Mouse (Mus musculus): ENCODE measurements around the gene Disc1. TPM values are rescaled to one million over a fixed set of nuclear protein-coding genes. Genes with fewer than 3 reads are reported as not detected.

The Disc1 gene
- polyA plus RNA-seq, 1 experiment from 2014 or later, result 0.82 TPM

DNA sequence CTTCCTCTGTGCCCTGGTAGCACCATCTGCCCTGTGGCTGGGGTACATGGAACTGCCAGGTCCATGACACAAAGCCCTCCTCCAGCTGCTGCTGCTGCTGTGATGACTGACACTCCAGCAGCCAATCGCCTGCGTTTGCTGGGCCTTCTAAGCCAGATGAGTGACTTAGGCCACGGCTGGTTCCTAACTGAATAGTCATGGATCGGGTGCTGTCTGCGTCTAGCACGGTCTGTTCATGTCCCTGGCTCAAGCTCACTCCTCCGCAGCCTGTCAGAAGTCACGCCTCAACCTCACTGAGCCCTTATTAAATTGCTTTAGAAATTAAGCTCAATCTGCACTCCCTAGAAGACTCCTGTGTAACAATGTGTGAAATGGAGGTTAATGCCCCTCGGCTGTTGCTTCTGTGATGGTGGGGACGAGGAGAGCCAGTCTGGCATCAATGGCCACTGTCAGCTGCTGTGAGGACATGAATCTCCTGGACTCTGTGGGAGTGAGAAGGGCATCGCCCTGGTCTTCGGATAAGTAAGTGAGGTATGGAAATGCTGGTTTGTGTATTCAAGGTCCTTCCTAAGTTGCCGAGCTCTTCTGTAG lies 146.4 kb downstream of the Disc1 start:
- Histone ChIP-seq H3K9me3 (ENCODE audit: control insufficient read depth, low read length) (no peaks in the 10 kb centered on the region), H3K27me3 (replicated peaks; ENCODE audit: control insufficient read depth, insufficient read depth, low read length) (no peaks in the 10 kb centered on the region), H3K4me2 (no peak overlapping the region), H3K4me3 (ENCODE audit: low read depth, low read length) (no peak overlapping the region), H3K27ac (ENCODE audit: low read depth, low read length) (no peak overlapping the region), H3K9ac (ENCODE audit: low read depth, low read length) (no peak overlapping the region), H3K4me1 (replicated peaks; ENCODE audit: control insufficient read depth, insufficient read depth, low read length) (no peaks in the 10 kb centered on the region; the same call in 1 of the 2 replicates), H3K36me3 (ENCODE audit: control insufficient read depth, insufficient read depth, low read length) (no peaks in the 10 kb centered on the region)
- 78% methylated on average over 13 of the region's 13 CpGs for WGBS
- ATAC-seq (replicated peaks; ENCODE audit: low FRiP score), result no peak
- DNase-seq (ENCODE audit: low spot score), result no peak

DNA sequence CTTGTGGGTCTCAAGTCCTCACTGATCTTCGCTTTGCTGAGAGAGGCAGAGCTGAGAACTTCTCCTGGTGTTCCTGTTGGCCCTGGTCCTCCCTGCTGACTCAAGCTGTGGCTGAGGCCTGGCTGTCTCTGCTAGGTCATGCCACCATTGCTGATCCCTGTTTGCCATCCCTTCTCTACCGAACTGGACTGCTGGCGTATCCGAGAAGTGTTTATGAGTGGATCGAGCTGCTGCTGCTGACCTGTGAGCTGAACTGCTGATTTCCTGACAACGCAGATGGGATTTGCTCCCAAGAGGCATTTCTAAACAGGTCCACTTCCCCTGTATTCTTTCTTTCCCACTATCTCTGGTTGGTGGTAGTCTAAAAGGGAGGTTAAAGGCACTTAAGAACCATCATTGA lies 147.7 kb downstream of the Disc1 start:
- Histone ChIP-seq H3K36me3 (ENCODE audit: control insufficient read depth, insufficient read depth, low read length) (no peaks in the 10 kb centered on the region), H3K27ac (ENCODE audit: low read depth, low read length) (no peak overlapping the region), H3K4me1 (replicated peaks; ENCODE audit: control insufficient read depth, insufficient read depth, low read length) (no peaks in the 10 kb centered on the region; the same call in 1 of the 2 replicates), H3K9me3 (ENCODE audit: control insufficient read depth, low read length) (no peaks in the 10 kb centered on the region), H3K9ac (ENCODE audit: low read depth, low read length) (no peak overlapping the region), H3K4me3 (ENCODE audit: low read depth, low read length) (no peak overlapping the region), H3K27me3 (replicated peaks; ENCODE audit: control insufficient read depth, insufficient read depth, low read length) (no peaks in the 10 kb centered on the region), H3K4me2 (no peak overlapping the region)
- ATAC-seq (replicated peaks; ENCODE audit: low FRiP score), result no peak
- 78% methylated on average over 6 of the region's 6 CpGs for WGBS
- DNase-seq (ENCODE audit: low spot score), result no peak

DNA sequence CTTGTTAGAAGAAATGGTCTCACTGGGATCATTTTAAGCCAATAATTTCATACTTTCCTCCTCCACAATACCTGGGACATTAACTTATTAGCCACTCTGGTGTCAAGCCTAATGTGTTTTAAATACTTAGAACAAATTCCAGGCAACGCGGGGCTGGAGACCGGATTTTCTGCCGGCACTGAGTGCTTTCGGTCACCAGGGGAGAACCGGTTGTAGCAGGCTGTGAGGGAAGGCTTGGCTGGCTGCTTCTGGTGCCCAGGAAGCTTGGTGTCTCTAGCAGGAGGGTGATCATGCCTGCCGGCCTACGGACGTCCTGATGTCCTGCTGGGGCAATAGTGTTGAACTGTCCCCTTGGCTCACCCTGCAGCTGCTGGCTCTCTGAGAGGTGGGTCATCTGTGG lies 149.0 kb downstream of the Disc1 start:
- Histone ChIP-seq H3K9me3 (ENCODE audit: control insufficient read depth, low read length) (no peaks in the 10 kb centered on the region), H3K9ac (ENCODE audit: low read depth, low read length) (no peak overlapping the region), H3K4me1 (replicated peaks; ENCODE audit: control insufficient read depth, insufficient read depth, low read length) (no peaks in the 10 kb centered on the region; the same call in 1 of the 2 replicates), H3K4me2 (no peak overlapping the region), H3K36me3 (ENCODE audit: control insufficient read depth, insufficient read depth, low read length) (no peaks in the 10 kb centered on the region), H3K27ac (ENCODE audit: low read depth, low read length) (no peak overlapping the region), H3K27me3 (replicated peaks; ENCODE audit: control insufficient read depth, insufficient read depth, low read length) (no peaks in the 10 kb centered on the region), H3K4me3 (ENCODE audit: low read depth, low read length) (no peak overlapping the region)
- no peak for ATAC-seq (replicated peaks; ENCODE audit: low FRiP score)
- no peak for DNase-seq (ENCODE audit: low spot score)
- WGBS, result 71% methylated on average over 9 of the region's 9 CpGs

DNA sequence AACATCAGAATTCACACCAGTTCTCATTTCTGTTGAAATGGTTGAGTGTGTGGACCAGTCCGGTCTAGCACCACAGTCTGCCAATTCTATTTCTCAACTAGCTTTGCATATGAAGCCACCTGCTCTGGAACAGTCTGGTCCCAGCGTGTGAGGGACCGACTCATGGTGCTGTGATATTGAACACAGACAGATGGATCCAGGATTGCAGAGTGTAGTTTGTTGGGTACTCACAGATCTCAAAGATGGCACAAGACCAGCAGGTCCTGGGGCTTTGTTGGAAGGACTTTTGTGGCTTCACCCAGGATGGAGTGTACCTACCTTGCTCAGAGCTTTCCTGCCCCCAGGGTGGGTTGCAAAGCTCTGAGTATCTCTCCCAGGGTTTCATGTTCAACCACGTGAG lies 151.6 kb downstream of the Disc1 start:
- WGBS, result 87% methylated on average over 4 of the region's 4 CpGs
- no peaks in the 10 kb centered on the region for H3K27me3 ChIP-seq (replicated peaks; ENCODE audit: control insufficient read depth, insufficient read depth, low read length)
- H3K36me3 ChIP-seq (ENCODE audit: control insufficient read depth, insufficient read depth, low read length), result no peaks in the 10 kb centered on the region
- no peak overlapping the region for H3K4me3 ChIP-seq (ENCODE audit: low read depth, low read length)
- H3K27ac ChIP-seq (ENCODE audit: low read depth, low read length), result no peak overlapping the region
- H3K9me3 ChIP-seq (ENCODE audit: control insufficient read depth, low read length), result no peaks in the 10 kb centered on the region
- H3K4me2 ChIP-seq, result no peak overlapping the region
- DNase-seq (ENCODE audit: low spot score), result no peak
- no peaks in the 10 kb centered on the region; the same call in 1 of the 2 replicates for H3K4me1 ChIP-seq (replicated peaks; ENCODE audit: control insufficient read depth, insufficient read depth, low read length)
- H3K9ac ChIP-seq (ENCODE audit: low read depth, low read length), result no peak overlapping the region
- ATAC-seq (replicated peaks; ENCODE audit: low FRiP score), result no peak

DNA sequence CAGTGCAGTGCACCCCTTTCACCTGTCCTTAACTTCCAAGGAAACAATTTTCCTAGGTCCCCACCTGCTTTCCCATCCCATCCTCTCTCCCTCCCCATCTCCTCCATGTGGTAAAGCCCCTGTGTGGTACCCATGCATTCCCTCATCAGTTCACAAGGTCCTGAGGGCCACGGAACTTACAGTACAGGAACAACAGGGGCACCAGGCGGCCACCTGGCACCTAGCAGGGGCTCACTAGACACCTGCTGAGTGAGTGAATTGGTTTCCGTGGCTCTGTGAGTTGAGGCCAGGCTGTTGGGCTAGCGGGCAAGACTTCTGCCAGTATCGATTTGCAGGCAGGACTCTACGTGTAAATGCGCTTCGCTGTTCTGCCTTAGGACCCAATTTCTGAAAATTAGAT lies 152.4 kb downstream of the Disc1 start:
- ATAC-seq (replicated peaks; ENCODE audit: low FRiP score) (no peak), DNase-seq (ENCODE audit: low spot score) (no peak)
- Histone ChIP-seq H3K4me3 (ENCODE audit: low read depth, low read length) (no peak overlapping the region), H3K27ac (ENCODE audit: low read depth, low read length) (no peak overlapping the region), H3K36me3 (ENCODE audit: control insufficient read depth, insufficient read depth, low read length) (no peaks in the 10 kb centered on the region), H3K4me2 (no peak overlapping the region), H3K9ac (ENCODE audit: low read depth, low read length) (no peak overlapping the region), H3K9me3 (ENCODE audit: control insufficient read depth, low read length) (no peaks in the 10 kb centered on the region), H3K4me1 (replicated peaks; ENCODE audit: control insufficient read depth, insufficient read depth, low read length) (no peaks in the 10 kb centered on the region), H3K27me3 (replicated peaks; ENCODE audit: control insufficient read depth, insufficient read depth, low read length) (no peaks in the 10 kb centered on the region)
- 79% methylated on average over 8 of the region's 8 CpGs for WGBS

DNA sequence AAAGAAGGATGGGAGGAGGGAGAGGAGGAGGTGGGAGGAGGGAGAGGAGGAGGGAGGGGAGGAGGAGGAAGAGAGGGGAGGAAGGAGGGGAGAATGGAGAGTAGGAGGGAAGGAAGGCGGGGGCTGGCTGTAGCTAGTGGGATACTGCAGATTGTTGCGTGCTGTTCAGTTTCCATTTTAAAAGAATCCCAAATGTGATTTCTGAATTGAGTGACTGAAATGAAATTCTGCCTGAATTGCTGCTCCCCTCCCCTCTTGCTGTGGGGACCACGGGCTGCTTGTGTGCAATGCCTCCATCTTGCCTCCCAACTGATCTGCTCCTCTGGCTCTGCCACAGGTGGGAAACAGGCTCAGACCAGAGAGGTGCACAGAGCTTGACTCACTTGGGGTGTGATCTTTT lies 153.0 kb downstream of the Disc1 start:
- DNase-seq (ENCODE audit: low spot score), result no peak
- H3K9me3 ChIP-seq (ENCODE audit: control insufficient read depth, low read length), result no peaks in the 10 kb centered on the region
- no peaks in the 10 kb centered on the region for H3K36me3 ChIP-seq (ENCODE audit: control insufficient read depth, insufficient read depth, low read length)
- WGBS, result 79% methylated on average over 3 of the region's 3 CpGs
- ATAC-seq (replicated peaks; ENCODE audit: low FRiP score), result no peak
- no peak overlapping the region for H3K4me2 ChIP-seq
- no peaks in the 10 kb centered on the region for H3K27me3 ChIP-seq (replicated peaks; ENCODE audit: control insufficient read depth, insufficient read depth, low read length)
- no peaks in the 10 kb centered on the region for H3K4me1 ChIP-seq (replicated peaks; ENCODE audit: control insufficient read depth, insufficient read depth, low read length)
- H3K9ac ChIP-seq (ENCODE audit: low read depth, low read length), result no peak overlapping the region
- no peak overlapping the region for H3K27ac ChIP-seq (ENCODE audit: low read depth, low read length)
- no peak overlapping the region for H3K4me3 ChIP-seq (ENCODE audit: low read depth, low read length)

DNA sequence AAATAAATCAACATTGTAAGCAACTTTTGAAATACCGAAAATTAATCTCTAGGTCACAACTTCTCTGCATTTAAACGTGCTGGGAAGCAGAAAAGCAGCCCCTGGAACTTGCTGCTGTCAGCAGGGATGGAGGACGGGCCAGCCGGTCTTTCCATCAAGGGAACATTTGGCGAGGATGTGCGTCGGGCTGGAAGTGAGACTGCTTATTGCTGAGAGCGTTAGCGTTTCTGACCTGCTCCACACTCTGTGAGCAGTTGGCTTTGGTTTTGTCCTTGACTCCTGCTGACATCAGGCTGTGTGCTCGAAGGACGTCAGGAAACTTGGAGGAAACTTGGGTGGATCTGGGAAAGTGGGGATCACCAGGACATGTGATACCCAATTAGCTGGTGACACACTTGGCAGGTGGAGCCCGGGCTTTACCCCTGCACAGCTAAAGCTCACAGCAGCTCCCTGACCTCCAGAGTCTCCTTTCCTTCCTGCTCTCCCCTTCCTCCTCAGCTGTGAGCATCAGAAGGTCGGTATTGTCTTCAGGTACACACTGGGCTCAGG lies 158.7 kb downstream of the Disc1 start:
- Histone ChIP-seq H3K4me1 (replicated peaks; ENCODE audit: control insufficient read depth, insufficient read depth, low read length) (no peaks in the 10 kb centered on the region), H3K4me3 (ENCODE audit: low read depth, low read length) (no peak overlapping the region), H3K36me3 (ENCODE audit: control insufficient read depth, insufficient read depth, low read length) (no peaks in the 10 kb centered on the region), H3K27me3 (replicated peaks; ENCODE audit: control insufficient read depth, insufficient read depth, low read length) (no peaks in the 10 kb centered on the region), H3K4me2 (no peak overlapping the region), H3K9ac (ENCODE audit: low read depth, low read length) (no peak overlapping the region), H3K9me3 (ENCODE audit: control insufficient read depth, low read length) (no peaks in the 10 kb centered on the region), H3K27ac (ENCODE audit: low read depth, low read length) (no peak overlapping the region)
- ATAC-seq (replicated peaks; ENCODE audit: low FRiP score) (no peak), DNase-seq (ENCODE audit: low spot score) (no peak)
- WGBS, result 68% methylated on average over 13 of the region's 13 CpGs

DNA sequence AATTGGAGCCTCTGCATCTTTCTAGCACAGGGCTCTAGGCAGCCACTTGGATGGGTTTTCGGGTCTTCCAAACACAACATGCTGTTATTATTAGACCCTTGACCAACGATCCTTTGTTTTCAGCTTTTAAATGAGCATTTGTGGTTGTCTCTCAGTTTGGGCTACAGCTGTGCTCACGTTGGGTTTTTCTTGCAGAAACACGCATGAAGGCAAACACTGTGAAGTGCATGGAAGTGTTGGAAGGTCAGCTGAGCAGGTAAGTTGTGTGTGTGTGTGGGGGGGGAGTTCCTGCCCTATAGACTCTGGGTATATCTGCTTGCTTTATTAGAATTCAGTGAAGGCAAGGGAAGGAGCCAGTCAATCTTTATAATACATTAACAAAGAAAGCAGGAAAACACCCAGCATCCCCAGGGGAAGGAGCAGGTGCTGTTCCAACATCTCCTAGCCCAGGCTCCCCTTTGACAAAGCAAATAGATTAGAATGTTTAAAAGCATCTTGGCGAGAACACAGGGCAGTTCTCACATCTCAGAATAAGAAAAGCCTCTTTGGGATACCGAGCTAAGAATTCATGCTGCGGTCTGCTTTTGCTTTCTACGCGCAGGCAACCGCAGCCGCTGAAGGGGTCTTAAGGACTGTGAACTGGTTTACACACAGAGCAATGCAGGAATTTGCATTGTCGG lies 164.0 kb downstream of the Disc1 start:
- Histone ChIP-seq H3K27ac (ENCODE audit: low read depth, low read length) (no peak overlapping the region), H3K4me3 (ENCODE audit: low read depth, low read length) (no peak overlapping the region), H3K4me1 (replicated peaks; ENCODE audit: control insufficient read depth, insufficient read depth, low read length) (no peaks in the 10 kb centered on the region; the same call in 1 of the 2 replicates), H3K4me2 (no peak overlapping the region), H3K9me3 (ENCODE audit: control insufficient read depth, low read length) (no peaks in the 10 kb centered on the region), H3K36me3 (ENCODE audit: control insufficient read depth, insufficient read depth, low read length) (no peaks in the 10 kb centered on the region), H3K9ac (ENCODE audit: low read depth, low read length) (no peak overlapping the region), H3K27me3 (replicated peaks; ENCODE audit: control insufficient read depth, insufficient read depth, low read length) (no peaks in the 10 kb centered on the region)
- WGBS, result 52% methylated on average over 12 of the region's 12 CpGs
- no peak for DNase-seq (ENCODE audit: low spot score)
- ATAC-seq (replicated peaks; ENCODE audit: low FRiP score), result no peak

DNA sequence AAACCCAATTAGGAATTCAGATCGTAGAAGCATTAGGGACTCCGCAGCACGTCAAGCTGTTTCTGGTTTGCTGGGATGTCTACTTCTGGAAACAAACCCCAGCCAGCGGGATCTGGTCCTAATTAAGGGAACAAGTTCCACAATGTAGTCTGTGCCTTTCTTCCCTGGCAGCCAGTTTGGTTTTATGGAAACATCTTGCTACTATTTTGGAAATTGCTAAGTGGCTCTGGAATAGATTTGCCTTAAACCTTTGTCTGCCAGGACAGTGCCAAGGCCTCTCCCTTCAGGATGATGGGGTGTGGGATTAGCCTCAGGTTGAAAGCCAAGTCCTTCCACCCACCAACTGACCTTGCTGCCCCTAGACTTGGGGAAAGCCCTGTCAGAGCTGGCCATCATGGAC lies 164.7 kb downstream of the Disc1 start:
- H3K4me2 ChIP-seq, result no peak overlapping the region
- 58% methylated on average over 4 of the region's 4 CpGs for WGBS
- no peaks in the 10 kb centered on the region for H3K9me3 ChIP-seq (ENCODE audit: control insufficient read depth, low read length)
- no peaks in the 10 kb centered on the region for H3K27me3 ChIP-seq (replicated peaks; ENCODE audit: control insufficient read depth, insufficient read depth, low read length)
- H3K27ac ChIP-seq (ENCODE audit: low read depth, low read length), result no peak overlapping the region
- no peak overlapping the region for H3K9ac ChIP-seq (ENCODE audit: low read depth, low read length)
- ATAC-seq (replicated peaks; ENCODE audit: low FRiP score) (no peak), DNase-seq (ENCODE audit: low spot score) (no peak)
- no peaks in the 10 kb centered on the region for H3K36me3 ChIP-seq (ENCODE audit: control insufficient read depth, insufficient read depth, low read length)
- H3K4me1 ChIP-seq (replicated peaks; ENCODE audit: control insufficient read depth, insufficient read depth, low read length), result no peaks in the 10 kb centered on the region; the same call in 1 of the 2 replicates
- no peak overlapping the region for H3K4me3 ChIP-seq (ENCODE audit: low read depth, low read length)
